Mouse (Mus musculus) liver, embryonic 14.5 days (tissue): ENCODE data around the gene Gab1. TPM values are rescaled to one million over a fixed set of nuclear protein-coding genes. Genes with fewer than 3 reads are reported as not detected.

ENCODE experiments used
- ATAC-seq: fragments of 200-750 bp; cut with Nextera tagmentation; 2 replicates; pipeline ENCODE4 v1.8.0; 2017; ENCODE audit warnings: moderate number of reproducible peaks, mild to moderate bottlenecking, moderate library complexity; ENCODE audit not compliant: insufficient read depth
- DNase-seq, 3 experiments: peaks; one replicate each; pipeline ENCODE4 v3.0.0-alpha.2; 2012 to 2013; ENCODE audit warnings: low read depth in 3 of 3, low spot score in 3 of 3
- H3K27ac ChIP-seq: fragments of 300-500 bp; sonication (generic); 2 replicates; pipeline ENCODE4 v1.5.1; 2014; ENCODE audit warnings: moderate library complexity, mild to moderate bottlenecking, control low read depth, inconsistent platforms
- H3K27me3 ChIP-seq: fragments of 300-500 bp; sonication (generic); 2 replicates; pipeline ENCODE4 v1.6.1; 2014; ENCODE audit warnings: mild to moderate bottlenecking, low read length, moderate library complexity; ENCODE audit not compliant: control insufficient read depth, insufficient read depth
- H3K36me3 ChIP-seq: fragments of 300-500 bp; sonication (generic); replicated peaks from 2 replicates; pipeline ENCODE4 v1.6.1; 2014; ENCODE audit warnings: low read depth; ENCODE audit not compliant: control insufficient read depth, insufficient read depth
- H3K4me1 ChIP-seq, 2 experiments: fragments of 200-500 bp in 1 of 2; fragments of 300-500 bp in 1 of 2; sonication (generic) in 1 of 2; replicated peaks; 2 replicates each; pipeline ENCODE4 v1.6.1; 2012 to 2014; ENCODE audit warnings: antibody characterized with exemption in 1 of 2, inconsistent platforms in 1 of 2, low read length in 1 of 2; ENCODE audit not compliant: control insufficient read depth in 2 of 2, insufficient read depth in 2 of 2
- H3K4me2 ChIP-seq: fragments of 300-500 bp; sonication (generic); 2 replicates; pipeline ENCODE4 v1.6.1; 2014; ENCODE audit warnings: low read depth, mild to moderate bottlenecking, control low read depth, moderate library complexity
- H3K4me3 ChIP-seq, 2 experiments: fragments of 200-500 bp in 1 of 2; fragments of 300-500 bp in 1 of 2; sonication (generic) in 1 of 2; 2 replicates each; pipeline ENCODE4 v1.5.1; 2012 to 2014; ENCODE audit warnings: low read depth in 2 of 2, low read length in 2 of 2, mild to moderate bottlenecking in 2 of 2, control low read depth in 1 of 2, inconsistent platforms in 1 of 2, moderate library complexity in 1 of 2; ENCODE audit not compliant: insufficient read depth in 1 of 2
- H3K9ac ChIP-seq: fragments of 300-500 bp; sonication (generic); replicated peaks from 2 replicates; pipeline ENCODE4 v1.6.1; 2014; ENCODE audit warnings: mild to moderate bottlenecking, control low read depth, moderate library complexity
- H3K9me3 ChIP-seq: fragments of 300-500 bp; sonication (generic); 2 replicates; pipeline ENCODE4 v1.6.1; 2016; ENCODE audit warnings: low read length, mixed read lengths; ENCODE audit not compliant: control insufficient read depth
- CTCF ChIP-seq: IDR thresholded peaks from 2 replicates; pipeline ENCODE4 v1.5.1; 2016; ENCODE audit warnings: antibody characterized with exemption, low read depth, control low read depth
- EP300 ChIP-seq: IDR thresholded peaks from 2 replicates; pipeline ENCODE4 v1.6.1; 2016; ENCODE audit warnings: antibody characterized with exemption, low read depth
- WGBS: fragments of 180-500 bp; shearing (Covaris S2); extraction: QIAGEN DNeasy Blood & Tissue Kit; methylation state at CpG from one replicate; pipeline ENCODE4 v1.1.7; 2014; ENCODE audit not compliant: insufficient replicate concordance; 5-methylcytosine and 5-hydroxymethylcytosine counted together
- polyA plus RNA-seq, 2 experiments: library from polyadenylated mRNA; depleted of rRNA in 1 of 2; stranded (reverse) in 1 of 2; unstranded in 1 of 2; fragments of >200 nt; fragmentation: Nextera tagmentation in 1 of 2; extraction: Ambion mirVana in 1 of 2; gene quantifications; 2 replicates each; pipeline versions ENCODE4 v1.2.1 to v1.2.3; 2012 to 2014

Gab1 gene
- polyA plus RNA-seq (2012; rRNA removed) (10.3 and 10.8 TPM in 2 replicates), polyA plus RNA-seq (2014; fragmentation: Nextera tagmentation; extraction: Ambion mirVana) (7.8 and 10.6 TPM in 2 replicates)

DNA sequence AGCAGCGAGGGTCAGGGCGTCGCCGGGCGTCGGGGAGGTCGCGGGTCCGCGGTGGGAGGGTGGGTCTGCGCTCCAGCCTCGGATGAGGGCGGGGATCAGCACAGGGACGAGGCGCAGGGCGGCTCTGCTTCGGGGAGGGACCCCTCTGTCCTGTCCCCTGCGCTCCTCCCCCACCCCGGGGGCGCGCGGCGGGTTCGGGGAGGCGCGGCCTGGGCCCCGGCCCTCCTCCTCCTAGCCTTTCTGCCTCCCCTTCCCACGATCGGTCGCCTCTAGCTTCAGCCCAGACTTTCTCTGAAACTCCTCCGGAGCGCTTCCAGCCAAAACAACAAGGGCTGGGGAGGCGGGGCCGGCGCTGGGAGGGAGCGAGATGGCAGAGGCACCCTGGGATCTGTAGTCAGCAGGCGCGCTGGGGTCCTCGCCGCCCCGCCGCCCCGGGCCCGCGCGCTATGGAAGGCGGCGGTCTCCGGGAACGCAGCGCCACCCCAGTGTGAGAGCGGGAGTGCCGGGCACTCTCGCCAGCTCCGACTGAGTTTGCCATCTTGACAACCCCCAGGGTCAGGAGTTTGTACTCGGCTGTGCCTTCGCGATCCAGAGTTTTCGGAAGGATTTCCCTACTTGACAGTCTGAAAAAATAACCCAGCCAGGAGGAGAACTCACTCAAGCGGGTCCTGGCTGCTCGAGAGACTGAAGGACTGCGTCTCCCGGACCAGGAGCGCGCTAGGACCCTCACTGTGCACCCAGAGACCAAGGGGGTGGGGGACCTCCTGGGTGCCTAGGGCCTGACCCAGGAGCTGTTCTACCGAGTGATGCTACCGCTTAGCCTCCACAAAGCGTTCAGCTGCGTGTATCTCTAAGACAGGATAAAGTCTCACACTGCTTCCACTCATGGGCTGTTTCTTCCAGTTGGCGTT, at the start of gene Gab1:
Gene Gab1 (minus strand): TSS at position 324 of the 911 bp plus-strand sequence.
- H3K27me3 ChIP-seq: peaks cover 33% of the 10 kb centered on the region
- 2% methylated on average over 69 of the region's 70 CpGs for WGBS
- DNase-seq: peak in 1 of 3 experiments; percentile 39

DNA sequence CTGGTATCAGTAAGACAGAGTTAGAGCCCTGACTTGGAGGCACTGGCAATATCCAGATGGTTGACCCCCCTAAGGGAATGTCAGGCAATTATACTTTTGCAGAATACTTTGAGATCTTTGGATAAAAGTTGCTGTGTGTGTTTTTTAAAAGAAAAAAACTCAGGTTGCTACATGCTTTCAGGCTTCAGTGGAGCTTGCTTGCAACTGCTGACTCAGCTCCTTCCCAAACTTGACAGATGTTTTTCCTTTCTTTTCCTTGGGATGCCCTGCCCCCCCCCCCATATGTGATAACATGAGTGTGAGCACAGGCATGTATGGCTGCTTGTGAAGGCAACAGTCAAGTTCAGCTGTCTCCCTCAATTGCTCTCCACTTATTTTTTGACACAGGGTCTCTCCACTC, 48.5 kb upstream of the Gab1 start:
- TF ChIP-seq CTCF (no peak), EP300 (no peak)

More for the DNA sequence above, at the start of gene Gab1:
- ATAC-seq: peak; percentile 83
- H3K9ac ChIP-seq: peak within 1 kb of the TSS; percentile 54
- H3K4me3 ChIP-seq: peak within 1 kb of the TSS; percentile 72 to 74
- peak within 1 kb of the TSS; percentile 87 for H3K4me2 ChIP-seq
- peak within 1 kb of the TSS; percentile 25; the same call in 1 of the 2 replicates for H3K27ac ChIP-seq
- TF ChIP-seq EP300: no peak
- TF ChIP-seq CTCF: peak; percentile 33
- peaks cover 0 to 2% of the 10 kb centered on the region in 2 experiments; a peak in 1 of 4 replicates for H3K4me1 ChIP-seq
- no peaks in the 10 kb centered on the region for H3K36me3 ChIP-seq
- H3K9me3 ChIP-seq: no peaks in the 10 kb centered on the region

DNA sequence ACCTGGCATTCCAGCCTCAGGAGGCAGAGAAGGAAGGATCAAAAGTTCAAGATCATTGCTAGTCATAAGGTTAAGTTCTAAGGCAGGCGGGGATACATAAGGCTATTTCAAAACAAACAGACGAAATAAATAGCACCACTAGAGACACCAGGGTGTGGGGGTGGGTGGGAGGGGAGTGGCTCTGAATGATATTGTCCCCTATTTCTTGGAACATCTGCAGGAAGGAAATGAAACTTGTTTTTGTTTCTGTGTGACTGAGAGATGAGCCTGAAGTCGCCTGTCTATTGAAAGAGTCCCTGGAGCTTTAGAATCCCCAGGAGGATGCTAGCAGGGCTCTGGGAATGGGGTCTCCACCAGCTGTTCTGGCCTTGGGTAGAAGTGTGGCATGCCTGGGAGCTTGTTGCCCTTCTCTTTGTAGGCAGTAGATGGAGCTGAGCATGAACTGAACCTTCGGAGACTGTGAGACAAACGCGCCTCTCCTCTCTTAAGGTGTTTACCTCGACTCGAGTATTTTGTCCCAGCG, 43.5 kb upstream of the Gab1 start:
- ATAC-seq: no peak
- WGBS: 61% methylated on average over 9 of the region's 9 CpGs
- TF ChIP-seq EP300: no peak
- no peak for TF ChIP-seq CTCF

More for the DNA sequence above, 48.5 kb upstream of the Gab1 start:
- H3K9ac ChIP-seq: no peak overlapping the region
- DNase-seq (no peak), ATAC-seq (no peak)
- H3K9me3 ChIP-seq: no peaks in the 10 kb centered on the region
- H3K27ac ChIP-seq: no peak overlapping the region
- no peak overlapping the region for H3K4me2 ChIP-seq
- H3K36me3 ChIP-seq: no peaks in the 10 kb centered on the region
- no peak overlapping the region for H3K4me3 ChIP-seq
- H3K4me1 ChIP-seq: no peaks in the 10 kb centered on the region
- no peaks in the 10 kb centered on the region for H3K27me3 ChIP-seq

DNA sequence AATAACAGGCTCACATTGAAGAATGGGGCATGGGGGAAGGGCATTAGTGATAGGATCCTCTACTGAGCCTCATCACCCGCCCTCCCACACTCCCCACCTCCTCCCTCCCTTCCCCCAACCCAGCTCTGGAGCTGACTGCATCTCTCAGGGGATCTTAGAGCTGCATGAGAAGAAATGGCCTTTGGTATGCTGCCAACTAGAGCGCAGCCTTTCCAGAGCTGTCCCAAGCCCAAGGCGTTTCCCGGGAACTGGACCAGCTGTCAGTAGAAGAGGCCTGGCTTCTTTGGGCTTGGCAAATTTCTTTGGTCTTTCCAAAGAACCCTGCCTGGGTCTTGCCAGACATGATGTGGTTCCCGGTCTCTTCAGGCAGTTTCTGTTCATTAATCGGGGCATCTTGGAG, 42.3 kb upstream of the Gab1 start:
- peaks cover 0 to 2% of the 10 kb centered on the region in 2 experiments; a peak in 2 of 4 replicates for H3K4me1 ChIP-seq
- no peak overlapping the region for H3K4me2 ChIP-seq
- H3K9ac ChIP-seq: no peak overlapping the region
- ATAC-seq (no peak), DNase-seq (no peak)
- H3K4me3 ChIP-seq: no peak overlapping the region
- H3K9me3 ChIP-seq: no peaks in the 10 kb centered on the region
- 71% methylated on average over 6 of the region's 6 CpGs for WGBS
- H3K36me3 ChIP-seq: no peaks in the 10 kb centered on the region
- no peaks in the 10 kb centered on the region for H3K27me3 ChIP-seq
- H3K27ac ChIP-seq: no peak overlapping the region
- no peak for TF ChIP-seq CTCF
- TF ChIP-seq EP300: no peak

More for the DNA sequence above, 43.5 kb upstream of the Gab1 start:
- no peak overlapping the region for H3K4me2 ChIP-seq
- no peaks in the 10 kb centered on the region for H3K36me3 ChIP-seq
- H3K9ac ChIP-seq: no peak overlapping the region
- no peak overlapping the region for H3K27ac ChIP-seq
- no peak overlapping the region for H3K4me3 ChIP-seq
- H3K27me3 ChIP-seq: no peaks in the 10 kb centered on the region
- H3K9me3 ChIP-seq: no peaks in the 10 kb centered on the region
- no peak for DNase-seq
- peaks cover 0 to 2% of the 10 kb centered on the region in 2 experiments; a peak in 2 of 4 replicates for H3K4me1 ChIP-seq

DNA sequence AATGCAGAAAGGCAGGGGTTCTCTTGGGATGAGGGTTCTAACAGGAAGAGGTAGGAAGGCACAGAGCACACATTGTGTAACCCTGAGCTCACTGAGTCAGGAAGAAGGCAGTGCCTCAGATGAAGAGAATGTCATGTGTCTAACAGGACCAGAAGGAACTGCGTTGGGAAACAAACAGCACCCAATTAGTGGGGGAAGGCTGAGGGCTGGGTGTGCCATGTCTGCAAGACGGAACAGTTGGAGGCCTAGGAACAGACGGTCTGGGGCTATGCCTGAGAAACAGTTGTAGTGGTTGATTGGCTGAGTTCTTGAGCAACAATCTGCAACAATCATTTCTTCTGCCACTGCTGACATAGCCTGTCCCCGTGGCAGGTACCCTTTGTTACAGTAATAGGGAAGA, 38.8 kb upstream of the Gab1 start:
- no peak overlapping the region for H3K4me2 ChIP-seq
- H3K4me3 ChIP-seq: no peak overlapping the region
- 44% methylated on average over 4 of the region's 4 CpGs for WGBS
- H3K4me1 ChIP-seq: peaks cover 0 to 2% of the 10 kb centered on the region in 2 experiments; a peak in 2 of 4 replicates
- no peaks in the 10 kb centered on the region for H3K9me3 ChIP-seq
- ATAC-seq: no peak
- no peak overlapping the region for H3K27ac ChIP-seq
- no peaks in the 10 kb centered on the region for H3K27me3 ChIP-seq
- no peak overlapping the region for H3K9ac ChIP-seq
- DNase-seq: no peak
- no peak for TF ChIP-seq CTCF
- no peak for TF ChIP-seq EP300
- no peaks in the 10 kb centered on the region for H3K36me3 ChIP-seq
